Mouse (Mus musculus) adrenal gland, adult 8-10 months (tissue): ENCODE data around the gene Armc12. TPM values are rescaled to one million over a fixed set of nuclear protein-coding genes. Genes with fewer than 3 reads are reported as not detected.
A peak's percentile ranks its signal among the peaks of the same experiment; 100 is the strongest.
"Not testable (repeated sequence)": the region's sequence is repeated elsewhere in the genome, so short reads cannot be mapped to it uniquely, and the experiment has no call there.

Experiments used
- DNase-seq: peaks from one replicate; pipeline ENCODE4 v3.0.0; 2022
- total RNA-seq, 4 experiments: library from RNA; stranded (reverse); gene quantifications; 2 replicates each; pipeline ENCODE4 v1.2.4; 2022

The Armc12 gene
- total RNA-seq, 4 experiments from 2014 or later = not detected

- no peak for DNase-seq
Observed at GRCm38 (mm10) chr17:28533327-28533726, 2.7 kb downstream of the Armc12 start.

- no peak for DNase-seq
Observed at GRCm38 (mm10) chr17:28537881-28538280, 7.3 kb downstream of the Armc12 start.

- no peak for DNase-seq
Observed at GRCm38 (mm10) chr17:28546925-28547324, 16.3 kb downstream of the Armc12 start.

- no peak for DNase-seq
Observed at GRCm38 (mm10) chr17:28548550-28548949, 17.9 kb downstream of the Armc12 start.

GRCm38 (mm10) chr17:28549111-28549510 lies 18.5 kb downstream of the Armc12 start, which contains the start of gene Clpsl2:
Gene Clpsl2, plus strand, starts transcription at chr17:28549411.
- no peak for DNase-seq

- DNase-seq = peak; percentile 40
Observed at GRCm38 (mm10) chr17:28553040-28553793, 22.6 kb downstream of the Armc12 start.

- DNase-seq = not testable (repeated sequence)
Observed at GRCm38 (mm10) chr17:28554021-28554420, 23.4 kb downstream of the Armc12 start.

- no peak for DNase-seq
Observed at GRCm38 (mm10) chr17:28556635-28557396, 26.2 kb downstream of the Armc12 start.

GRCm38 (mm10) chr17:28557772-28558171 lies 27.2 kb downstream of the Armc12 start:
- no peak for DNase-seq

GRCm38 (mm10) chr17:28560598-28560997 lies 30.0 kb downstream of the Armc12 start, which contains the start of gene Clps:
Gene Clps, minus strand, starts transcription at chr17:28560766.
- DNase-seq = no peak

- no peak for DNase-seq
Observed at GRCm38 (mm10) chr17:28561613-28562012, 31.0 kb downstream of the Armc12 start.

GRCm38 (mm10) chr17:28565181-28565580 lies 34.6 kb downstream of the Armc12 start:
- no peak for DNase-seq

GRCm38 (mm10) chr17:28567541-28567940 lies 36.9 kb downstream of the Armc12 start:
- no peak for DNase-seq

- DNase-seq = no peak
Observed at GRCm38 (mm10) chr17:28571868-28572267, 41.3 kb downstream of the Armc12 start.

- DNase-seq = no peak
Observed at GRCm38 (mm10) chr17:28572521-28572920, 41.9 kb downstream of the Armc12 start.

- DNase-seq = no peak
Observed at GRCm38 (mm10) chr17:28572941-28573340, 42.3 kb downstream of the Armc12 start.

GRCm38 (mm10) chr17:28575244-28576125 lies 44.9 kb downstream of the Armc12 start, which contains the start of gene Lhfpl5:
Gene Lhfpl5, plus strand, starts transcription at chr17:28575641.
- DNase-seq = no peak

- DNase-seq = peak; percentile 42
Observed at GRCm38 (mm10) chr17:28580396-28580795, 49.8 kb downstream of the Armc12 start.

- DNase-seq = no peak
Observed at GRCm38 (mm10) chr17:28581056-28581455, 50.5 kb downstream of the Armc12 start.

- DNase-seq = no peak
Observed at GRCm38 (mm10) chr17:28586509-28586908, 55.9 kb downstream of the Armc12 start.

- no peak for DNase-seq
Observed at GRCm38 (mm10) chr17:28588591-28588990, 58.0 kb downstream of the Armc12 start.
